Mouse (Mus musculus) lung, postnatal 0 days (tissue): ENCODE results near the gene Gm20509.

ENCODE experiments used
- CTCF ChIP-seq: IDR thresholded peaks from 2 replicates; pipeline ENCODE4 v1.5.1; 2016; ENCODE audit warnings: antibody characterized with exemption, mild to moderate bottlenecking
- EP300 ChIP-seq: IDR thresholded peaks from 2 replicates; pipeline ENCODE4 v1.6.1; 2016; ENCODE audit warnings: antibody characterized with exemption, mild to moderate bottlenecking, control low read depth

DNA sequence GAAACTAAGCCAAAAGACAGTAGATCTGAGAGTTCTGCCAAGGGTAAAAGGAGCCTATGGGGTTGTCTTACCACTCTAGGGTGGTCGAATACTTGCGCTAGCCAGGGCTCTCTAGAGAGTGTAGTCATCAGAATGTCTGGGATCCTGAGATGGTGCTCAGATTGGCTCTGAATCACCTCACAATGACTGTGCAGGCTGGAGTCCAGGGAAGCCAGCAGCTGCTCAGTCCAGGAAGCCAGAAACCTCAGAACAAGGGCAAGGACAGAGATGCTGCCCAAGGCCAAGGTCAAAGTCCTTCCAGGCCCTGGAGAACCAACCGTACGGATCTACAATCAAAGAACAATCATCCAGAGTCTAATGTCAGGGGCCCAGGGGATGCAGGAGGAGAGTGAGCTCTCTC lies 63.4 kb downstream of the Gm20509 start:
- TF ChIP-seq CTCF (no peak), EP300 (no peak)
